Comparison of ENCODE assay signal across 22 mouse cellular contexts in the genomic region with DNA sequence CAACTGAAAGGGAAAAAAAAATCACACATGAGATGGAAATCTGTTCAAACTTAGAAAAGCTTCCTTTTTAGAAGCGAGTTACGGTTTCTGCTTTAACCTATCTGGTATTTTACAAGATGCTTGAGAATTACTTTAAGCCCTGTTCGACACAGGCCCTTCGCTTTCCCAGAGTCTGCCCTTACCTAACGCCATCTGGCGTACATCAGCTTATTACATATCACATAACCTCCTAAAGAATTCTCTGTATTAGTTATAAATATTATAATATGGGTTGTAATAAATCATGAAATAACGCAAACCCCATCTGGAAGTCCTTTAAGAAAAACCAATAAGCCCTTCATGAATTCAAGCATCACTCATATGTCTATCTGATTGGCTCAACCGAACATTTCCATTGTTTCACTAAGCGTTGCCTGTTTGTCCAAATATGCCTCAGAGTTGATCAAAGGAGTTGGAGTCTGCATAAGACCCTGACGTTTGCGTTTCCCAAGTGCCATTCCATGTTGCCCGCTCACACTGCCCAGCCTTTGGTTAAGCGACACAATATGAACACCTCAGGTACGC. TPM values are rescaled to one million over a fixed set of nuclear protein-coding genes. Genes with fewer than 3 reads are reported as not detected.
DNase-seq lines count a peak whose midpoint lies in the region; ATAC-seq and TF ChIP-seq lines count a peak whose summit lies in the region.
"Had no signal": no experiment of that assay in that cellular context is flagged by ENCODE, and none has a peak within 500 bp of the region (broad histone marks: within the 10 kb centered on the region; RNA-seq: fewer than 3 reads in every experiment).

No protein-coding gene starts in this region.

- peak; percentile 31; the same call in 1 of the 2 replicates for ATAC-seq in limb, embryonic 12.5 days (ENCODE audit: insufficient number of reproducible peaks, insufficient read depth, low FRiP score, low TSS enrichment, low read depth)
- no peak for ATAC-seq in embryonic facial prominence, embryonic 14.5 days (ENCODE audit: low read depth)
- ATAC-seq in limb, embryonic 13.5 days (ENCODE audit: low FRiP score, low read depth) = peak; percentile 80
- no peak for ATAC-seq in stomach, postnatal 0 days (ENCODE audit: low FRiP score, low TSS enrichment)
- ATAC-seq: activated CD4-positive, CD25-positive, alpha-beta regulatory T cell, adult 4 months; forebrain, embryonic 13.5 days; forebrain, postnatal 0 days; hindbrain, embryonic 16.5 days; Patski had no signal

- no peaks in the 10 kb centered on the region for H3K9me3 ChIP-seq in limb, embryonic 12.5 days
- H3K9me3 ChIP-seq in limb, embryonic 10.5 days (replicated peaks) = no peaks in the 10 kb centered on the region
- H3K9me3 ChIP-seq in embryonic facial prominence, embryonic 14.5 days (ENCODE audit: control insufficient read depth, low read length) = no peaks in the 10 kb centered on the region
- H3K9me3 ChIP-seq in limb, embryonic 13.5 days = no peaks in the 10 kb centered on the region
- no peaks in the 10 kb centered on the region for H3K9me3 ChIP-seq in stomach, postnatal 0 days (ENCODE audit: control insufficient read depth, low read length)
- H3K9me3 ChIP-seq: forebrain, embryonic 13.5 days; heart, embryonic 10.5 days; hindbrain, embryonic 12.5 days had no signal

- DNase-seq in limb, embryonic 10.5 days (ENCODE audit: low spot score) = no peak
- no peak for DNase-seq in embryonic facial prominence, embryonic 14.5 days (ENCODE audit: low spot score)
- DNase-seq in stomach, postnatal 0 days (ENCODE audit: low spot score) = no peak
- no peak for DNase-seq in left cerebral cortex, postnatal 4 days
- DNase-seq: adrenal gland, postnatal 14 days; cerebellum, adult 18-20 months; cerebellum, adult 9-11 months; cerebellum, postnatal 36 days; forebrain, postnatal 0 days; gastrocnemius, adult 2 months; gastrocnemius, postnatal 25 days; heart, postnatal 10 days; heart, postnatal 4 days had no signal

- 72% methylated on average over 14 of the region's 14 CpGs for WGBS in limb, embryonic 12.5 days
- 92% methylated on average over 14 of the region's 14 CpGs for WGBS in limb, embryonic 10.5 days
- 72% methylated on average over 14 of the region's 14 CpGs for WGBS in embryonic facial prominence, embryonic 14.5 days
- 52% methylated on average over 14 of the region's 14 CpGs for WGBS in limb, embryonic 13.5 days
- WGBS in stomach, postnatal 0 days = 66% methylated on average over 14 of the region's 14 CpGs

- intact Hi-C loops in left cerebral cortex, postnatal 4 days (cut with DNase I) = no loop called here

- TF ChIP-seq CTCF in stomach, postnatal 0 days (IDR thresholded peaks at IDR 0.05; ENCODE audit: low read depth) = peak; percentile 6; the same call in 1 of the 2 replicates

- no peaks in the 10 kb centered on the region for H3K36me3 ChIP-seq in limb, embryonic 12.5 days
- H3K36me3 ChIP-seq in limb, embryonic 10.5 days = no peaks in the 10 kb centered on the region
- H3K36me3 ChIP-seq in embryonic facial prominence, embryonic 14.5 days (ENCODE audit: control insufficient read depth, insufficient read depth, low read length) = no peaks in the 10 kb centered on the region
- no peaks in the 10 kb centered on the region for H3K36me3 ChIP-seq in limb, embryonic 13.5 days
- H3K36me3 ChIP-seq in stomach, postnatal 0 days (ENCODE audit: control insufficient read depth, insufficient read depth, low read length) = no peaks in the 10 kb centered on the region
- H3K36me3 ChIP-seq: heart, embryonic 10.5 days; hindbrain, embryonic 12.5 days had no signal

- H3K9ac ChIP-seq in limb, embryonic 12.5 days (replicated peaks) = no peak overlapping the region
- H3K9ac ChIP-seq in embryonic facial prominence, embryonic 14.5 days (ENCODE audit: low read depth, low read length) = no peak overlapping the region
- H3K9ac ChIP-seq in limb, embryonic 13.5 days = no peak overlapping the region
- no peak overlapping the region for H3K9ac ChIP-seq in stomach, postnatal 0 days (ENCODE audit: low read length)
- H3K9ac ChIP-seq: forebrain, embryonic 13.5 days; forebrain, postnatal 0 days; hindbrain, embryonic 12.5 days had no signal

- 0 out of 2 replicates have a peak overlapping the region, but pooled peaks have one; percentile 12 for H3K27ac ChIP-seq in limb, embryonic 12.5 days
- H3K27ac ChIP-seq in limb, embryonic 10.5 days = no peak overlapping the region
- H3K27ac ChIP-seq in embryonic facial prominence, embryonic 14.5 days (replicated peaks; ENCODE audit: low read depth, low read length) = 0 out of 2 replicates have a peak overlapping the region, but pooled peaks have one; percentile 21
- H3K27ac ChIP-seq in limb, embryonic 13.5 days = peak overlapping the region; percentile 77
- H3K27ac ChIP-seq in stomach, postnatal 0 days (replicated peaks) = no peak overlapping the region
- H3K27ac ChIP-seq: forebrain, embryonic 13.5 days; gastrocnemius, adult 2 months; heart, embryonic 10.5 days; hindbrain, embryonic 12.5 days had no signal

- H3K27me3 ChIP-seq in limb, embryonic 12.5 days = no peaks in the 10 kb centered on the region
- H3K27me3 ChIP-seq in limb, embryonic 10.5 days (ENCODE audit: low read depth, poor library complexity, severe bottlenecking) = no peaks in the 10 kb centered on the region
- H3K27me3 ChIP-seq in embryonic facial prominence, embryonic 14.5 days (replicated peaks; ENCODE audit: control insufficient read depth, insufficient read depth, low read length) = no peaks in the 10 kb centered on the region
- H3K27me3 ChIP-seq in limb, embryonic 13.5 days = no peaks in the 10 kb centered on the region
- no peaks in the 10 kb centered on the region for H3K27me3 ChIP-seq in stomach, postnatal 0 days (ENCODE audit: control insufficient read depth, insufficient read depth, low read length)
- H3K27me3 ChIP-seq: CH12.LX; forebrain, embryonic 13.5 days; hindbrain, embryonic 12.5 days had no signal

- 0 out of 2 replicates have a peak, but pooled peaks cover 6% of the 10 kb centered on the region for H3K4me1 ChIP-seq in limb, embryonic 12.5 days (replicated peaks)
- no peaks in the 10 kb centered on the region for H3K4me1 ChIP-seq in limb, embryonic 10.5 days
- no peaks in the 10 kb centered on the region for H3K4me1 ChIP-seq in embryonic facial prominence, embryonic 14.5 days (ENCODE audit: control insufficient read depth, insufficient read depth, low read length)
- peaks cover 16% of the 10 kb centered on the region for H3K4me1 ChIP-seq in limb, embryonic 13.5 days
- H3K4me1 ChIP-seq in stomach, postnatal 0 days (replicated peaks; ENCODE audit: control insufficient read depth, insufficient read depth) = no peaks in the 10 kb centered on the region
- H3K4me1 ChIP-seq: forebrain, embryonic 13.5 days had no signal

- no peak overlapping the region for H3K4me3 ChIP-seq in limb, embryonic 12.5 days (replicated peaks)
- H3K4me3 ChIP-seq in limb, embryonic 10.5 days = no peak overlapping the region
- no peak overlapping the region for H3K4me3 ChIP-seq in embryonic facial prominence, embryonic 14.5 days (ENCODE audit: low read depth, low read length)
- H3K4me3 ChIP-seq in limb, embryonic 13.5 days = no peak overlapping the region
- H3K4me3 ChIP-seq in stomach, postnatal 0 days (ENCODE audit: low read depth, low read length) = no peak overlapping the region
- H3K4me3 ChIP-seq: forebrain, embryonic 13.5 days; gastrocnemius, adult 2 months; heart, embryonic 10.5 days; hindbrain, embryonic 12.5 days had no signal

- no peak overlapping the region for H3K4me2 ChIP-seq in limb, embryonic 12.5 days
- no peak overlapping the region for H3K4me2 ChIP-seq in embryonic facial prominence, embryonic 14.5 days (ENCODE audit: low read depth, low read length)
- H3K4me2 ChIP-seq in limb, embryonic 13.5 days (replicated peaks) = no peak overlapping the region
- H3K4me2 ChIP-seq in stomach, postnatal 0 days (replicated peaks; ENCODE audit: low read depth) = no peak overlapping the region
- H3K4me2 ChIP-seq: forebrain, embryonic 13.5 days; hindbrain, embryonic 12.5 days had no signal

- TF ChIP-seq EP300 in stomach, postnatal 0 days (optimal IDR thresholded peaks at IDR 0.05) = no peak

RNA-seq across cellular contexts. Expression of a gene that starts 25.6 kb away (rescaled TPM):
- polyA plus RNA-seq in limb, embryonic 12.5 days (2016; fragmentation: Nextera tagmentation; extraction: Ambion mirVana) = 3.6 and 3.8 TPM in 2 replicates
- polyA plus RNA-seq in limb, embryonic 10.5 days (2016; fragmentation: Nextera tagmentation; extraction: Ambion mirVana) = 4.0 and 4.9 TPM in 2 replicates
- 3.8 and 4.0 TPM in 2 replicates for polyA plus RNA-seq in embryonic facial prominence, embryonic 14.5 days (2014; fragmentation: Nextera tagmentation; extraction: Ambion mirVana)
- polyA plus RNA-seq in limb, embryonic 13.5 days (2015; fragmentation: Nextera tagmentation; extraction: Ambion mirVana) = 3.0 and 3.3 TPM in 2 replicates
- 0.87 and 1.0 TPM in 2 replicates for polyA plus RNA-seq in stomach, postnatal 0 days (2015; fragmentation: Nextera tagmentation; extraction: Ambion mirVana)
- total RNA-seq in left cerebral cortex, postnatal 4 days (2021) = 1 to 10 TPM; 5.5 to 8.0 TPM
- total RNA-seq: CH12.LX had no signal

Comparison
In these comparisons a context has a peak if more than half of its experiments do, and no peak if none do; other contexts are left out.
1. H3K27ac ChIP-seq: peak in limb, embryonic 12.5 days (single experiment), embryonic facial prominence, embryonic 14.5 days (single experiment) and limb, embryonic 13.5 days (single experiment); none in limb, embryonic 10.5 days (single experiment) and stomach, postnatal 0 days (single experiment).
2. ATAC-seq: peak in limb, embryonic 12.5 days (single experiment) and limb, embryonic 13.5 days (single experiment); none in embryonic facial prominence, embryonic 14.5 days (single experiment) and stomach, postnatal 0 days (single experiment).